Mouse (Mus musculus): Measurements from ENCODE around the gene Cxadr.

- no peak for TF ChIP-seq MAX (IDR thresholded peaks at IDR 0.05; ENCODE audit: low read depth)
- no peak for TF ChIP-seq E2F4 (IDR thresholded peaks at IDR 0.05; ENCODE audit: insufficient read depth)
- no peak for TF ChIP-seq POLR2A (IDR thresholded peaks at IDR 0.05; ENCODE audit: insufficient read length, low read depth)
- TF ChIP-seq MYOD1 (IDR thresholded peaks at IDR 0.05; ENCODE audit: control insufficient read depth in 1 of 3, insufficient read length in 2 of 3, low read depth in 2 of 3) = no peak
- TF ChIP-seq CEBPB (IDR thresholded peaks at IDR 0.05; ENCODE audit: insufficient read depth, poor library complexity, severe bottlenecking) = no peak
- no peak for TF ChIP-seq MYOG (IDR thresholded peaks at IDR 0.05; ENCODE audit: control insufficient read depth in 1 of 3, insufficient read depth in 1 of 3, insufficient read length in 2 of 3, low read depth in 2 of 3)
- no peak for TF ChIP-seq TCF12 (IDR thresholded peaks at IDR 0.05; ENCODE audit: insufficient read depth, poor library complexity, severe bottlenecking)
- TF ChIP-seq POLR2AphosphoS2 (IDR thresholded peaks at IDR 0.05; ENCODE audit: insufficient read length, low read depth) = no peak
- no peak for TF ChIP-seq USF1 (IDR thresholded peaks at IDR 0.05; ENCODE audit: low read depth)
- no peak for TF ChIP-seq SRF (IDR thresholded peaks at IDR 0.05; ENCODE audit: control insufficient read depth, insufficient read length, low read depth)
- no peak for TF ChIP-seq TCF3 (IDR thresholded peaks at IDR 0.05; ENCODE audit: insufficient read length, low read depth)
These were observed 88.7 kb downstream of the Cxadr start for GRCm38 (mm10) chr16:78389986-78390385.
